Mouse (Mus musculus): ENCODE measurements at regions not wholly inside any gene's neighbourhood (a gene's known extent, or its start where the extent isn't known, plus 50 kb on each side); places are given as distances from the start of the nearest gene placed in this dataset.

- no peak for DNase-seq
These were observed 331.3 kb downstream of the Adgrl2 start for GRCm38 (mm10) chr3:148659024-148659423.

DNA sequence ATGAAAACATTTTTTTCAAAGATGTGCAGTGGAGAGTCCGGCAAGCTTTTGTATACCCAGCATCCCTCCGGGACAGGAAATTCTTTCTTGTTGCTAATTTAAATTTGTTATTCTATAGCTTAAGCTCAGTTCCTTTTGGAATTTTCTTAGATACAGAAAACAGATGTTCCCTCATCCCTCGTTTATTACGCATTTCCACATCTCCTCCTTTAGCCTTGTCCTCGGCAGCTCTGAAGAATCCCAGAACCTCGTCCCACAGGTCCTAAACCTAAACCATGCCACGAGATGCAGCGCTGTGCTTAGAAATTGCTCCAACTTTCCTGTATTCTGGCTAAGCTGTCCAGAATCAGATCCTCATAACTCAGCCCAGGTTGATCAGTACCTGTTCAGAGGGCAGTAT lies 332.0 kb downstream of the Adgrl2 start:
- DNase-seq, result no peak

- no peak for DNase-seq
These were observed 334.2 kb downstream of the Adgrl2 start for GRCm38 (mm10) chr3:148656187-148656586.

DNA sequence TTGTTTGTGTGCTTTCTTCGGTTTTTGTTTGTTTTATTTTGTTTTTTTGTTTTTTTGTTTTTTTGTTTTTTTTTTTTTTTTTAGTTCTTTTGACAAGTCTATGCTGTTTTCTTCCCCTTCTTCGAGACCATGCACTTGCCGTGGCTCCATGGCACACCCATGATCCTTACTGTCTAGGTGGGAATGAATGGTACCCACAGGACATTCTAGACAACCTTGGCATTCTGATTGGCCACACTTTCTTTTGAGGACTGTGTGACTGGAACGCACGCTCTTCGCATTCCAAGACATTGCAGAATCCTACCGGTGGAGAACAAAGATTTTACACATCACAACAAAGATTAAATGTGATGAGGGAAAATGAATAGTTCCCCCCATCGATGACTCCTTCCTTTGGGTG lies 340.1 kb downstream of the Adgrl2 start:
- DNase-seq, result no peak

DNA sequence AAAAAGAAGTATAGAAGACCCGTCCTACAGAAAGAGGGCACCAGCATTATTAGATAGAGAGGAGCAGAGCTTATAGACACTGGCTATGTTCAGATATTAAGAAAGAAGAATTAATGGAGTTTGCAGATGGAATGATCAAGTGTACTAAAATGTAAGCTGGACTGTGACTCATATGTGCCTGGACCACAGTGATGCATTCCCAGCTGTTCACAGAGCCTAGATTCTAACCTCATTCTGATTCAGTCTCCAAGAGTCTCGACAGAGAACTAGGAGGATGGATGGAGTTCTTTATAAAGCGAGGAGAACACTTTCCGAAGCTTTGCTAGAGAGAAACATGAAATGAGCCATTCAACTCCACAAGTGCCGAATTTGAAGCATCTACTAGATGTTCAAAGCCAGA lies 345.4 kb downstream of the Adgrl2 start:
- DNase-seq, result no peak

GRCm38 (mm10) chr3:148641581-148641980 lies 348.8 kb downstream of the Adgrl2 start:
- DNase-seq, result no peak

- DNase-seq, result peak; percentile 32
These were observed 349.7 kb downstream of the Adgrl2 start for GRCm38 (mm10) chr3:148640680-148641101.

- peak; percentile 46 for DNase-seq
These were observed 355.3 kb downstream of the Adgrl2 start for GRCm38 (mm10) chr3:148635101-148635500.

- DNase-seq, result no peak
These were observed 356.0 kb downstream of the Adgrl2 start for GRCm38 (mm10) chr3:148634352-148634751.

GRCm38 (mm10) chr3:148633291-148633690 lies 357.1 kb downstream of the Adgrl2 start:
- DNase-seq, result no peak

DNA sequence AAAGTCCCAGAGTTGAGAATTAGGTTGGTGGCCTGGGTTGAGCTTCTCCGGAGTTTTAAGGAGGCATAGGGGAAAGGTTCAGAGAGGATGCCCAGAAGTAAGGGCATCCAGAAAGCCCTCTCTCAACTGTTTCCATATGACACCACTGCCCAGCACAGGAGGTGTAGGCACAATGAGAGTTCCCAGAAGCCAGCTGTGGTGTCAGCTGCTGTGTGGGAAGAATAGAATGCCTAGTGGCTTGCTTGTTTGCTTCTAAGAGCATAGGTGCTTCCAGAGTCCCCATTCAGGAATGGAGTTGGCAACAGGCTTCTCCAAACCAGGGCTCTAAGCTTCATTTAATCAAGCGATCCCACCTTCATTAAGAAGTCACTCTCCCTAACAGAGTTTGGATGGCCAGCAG lies 357.9 kb downstream of the Adgrl2 start:
- no peak for DNase-seq

DNA sequence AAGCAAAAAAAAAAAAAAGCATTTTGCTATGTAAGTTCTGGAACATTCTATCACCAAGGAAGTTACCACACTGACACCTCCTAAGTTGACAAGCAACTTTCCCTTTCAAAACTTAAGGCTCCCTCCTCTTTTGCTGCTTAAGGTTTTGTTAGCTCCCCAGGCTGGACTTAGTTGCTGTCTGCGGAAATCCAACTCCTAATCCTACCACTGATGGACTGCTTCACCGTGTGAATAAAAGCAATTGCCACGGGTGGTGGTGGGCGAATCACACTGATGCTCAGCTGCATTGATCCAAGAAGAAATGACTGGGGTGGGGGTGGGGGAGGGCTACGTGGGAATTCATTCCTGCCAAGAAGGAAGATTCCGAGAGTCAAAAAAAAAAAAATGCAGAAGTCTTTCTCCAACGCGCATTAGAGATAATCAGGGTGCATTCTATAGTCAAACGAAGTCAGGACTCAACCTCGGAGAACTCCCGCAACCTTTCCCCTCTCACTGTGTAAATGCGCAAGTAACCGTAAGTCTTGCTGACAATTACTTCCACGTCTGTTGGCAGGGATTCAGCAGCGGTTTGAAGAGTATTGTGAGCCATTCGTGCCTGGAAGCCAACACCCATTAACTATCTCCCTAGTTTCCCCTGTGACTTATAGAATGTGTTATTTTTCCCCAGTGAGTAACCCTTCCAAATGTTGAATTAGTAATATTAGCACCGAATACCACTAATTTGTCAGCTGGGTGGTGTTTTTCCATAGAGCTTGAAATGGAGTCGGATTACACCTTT lies 358.8 kb downstream of the Adgrl2 start:
- DNase-seq, result no peak

- peak; percentile 27 for DNase-seq
These were observed 359.5 kb downstream of the Adgrl2 start for GRCm38 (mm10) chr3:148630865-148631264.

DNA sequence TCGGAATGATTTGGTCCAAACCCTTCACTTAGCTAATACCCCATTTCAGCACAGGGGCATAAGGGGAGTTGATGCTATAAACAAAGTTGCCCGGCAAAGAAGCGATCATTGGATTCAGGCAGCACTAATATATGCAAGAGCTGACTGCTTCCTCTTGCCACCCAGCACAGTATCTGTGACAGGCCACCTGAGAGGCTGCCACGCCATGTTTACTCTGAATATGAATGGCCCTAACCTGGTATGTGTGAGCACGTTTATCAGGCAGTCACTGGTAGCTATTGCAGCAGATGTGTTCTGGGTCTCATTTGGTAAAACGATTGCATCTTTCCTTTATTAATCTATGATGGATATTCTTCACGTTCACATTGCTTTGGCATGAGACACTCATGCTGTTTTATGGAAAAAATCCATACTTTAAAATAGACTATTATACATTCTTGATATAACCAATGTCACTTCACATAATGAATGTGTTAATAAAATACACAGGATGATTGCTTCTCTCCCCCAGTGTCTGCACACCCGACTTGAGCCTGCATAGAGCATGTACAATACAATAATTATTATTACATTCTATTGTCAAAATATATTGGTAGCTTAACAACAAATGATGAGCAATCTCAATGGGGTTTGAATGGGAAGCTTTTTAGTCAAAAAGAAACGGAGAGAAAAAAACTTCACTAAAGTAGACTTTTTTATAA lies 375.2 kb downstream of the Adgrl2 start:
- DNase-seq, result no peak

- DNase-seq, result no peak
These were observed 376.9 kb downstream of the Adgrl2 start for GRCm38 (mm10) chr3:148613443-148613842.

DNA sequence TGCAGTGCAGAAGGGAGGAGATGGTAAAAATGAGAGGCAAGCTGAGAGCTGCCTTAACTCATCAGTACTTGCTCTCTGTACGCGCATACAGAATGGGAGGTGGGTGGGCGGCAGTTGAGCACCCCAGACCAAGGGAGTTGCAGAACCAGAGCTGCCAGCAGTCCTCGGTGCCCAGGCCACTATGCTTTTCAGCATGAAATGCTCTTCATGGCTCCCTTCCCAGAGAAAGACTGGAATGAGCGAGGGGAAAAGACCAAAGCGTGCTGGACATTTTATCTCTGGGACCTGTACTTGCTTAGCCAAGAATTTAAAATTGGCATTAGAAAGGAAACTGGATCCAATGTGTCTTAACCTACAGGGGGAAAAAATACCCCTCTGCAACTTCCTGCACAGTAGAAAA lies 387.1 kb downstream of the Adgrl2 start:
- DNase-seq, result peak; percentile 7

GRCm38 (mm10) chr3:148602730-148603255 lies 387.6 kb downstream of the Adgrl2 start:
- DNase-seq, result no peak

DNA sequence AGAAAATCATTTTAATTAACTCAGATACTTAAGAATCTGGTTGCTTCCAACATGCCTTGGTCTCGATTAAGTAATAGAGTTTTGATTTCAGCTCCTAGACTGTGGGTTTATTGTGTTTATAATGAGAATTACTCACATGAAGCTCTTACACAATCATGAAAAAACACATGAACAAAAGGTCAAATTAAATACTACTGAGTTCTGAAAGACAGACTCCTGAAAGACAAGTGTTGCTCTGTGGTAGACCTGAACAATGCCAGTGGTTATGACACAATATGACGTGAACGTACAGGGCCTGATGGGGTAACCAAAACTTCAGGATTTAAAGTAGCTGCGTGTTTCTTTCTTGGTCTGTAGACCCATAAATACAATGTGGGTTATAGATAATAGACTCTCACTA lies 394.8 kb downstream of the Adgrl2 start:
- no peak for DNase-seq

- DNase-seq, result no peak
These were observed 400.8 kb downstream of the Adgrl2 start for GRCm38 (mm10) chr3:148589556-148589955.

- no peak for DNase-seq
These were observed 414.6 kb downstream of the Adgrl2 start for GRCm38 (mm10) chr3:148575735-148576134.

- DNase-seq, result no peak
These were observed 417.9 kb downstream of the Adgrl2 start for GRCm38 (mm10) chr3:148572493-148572892.

DNA sequence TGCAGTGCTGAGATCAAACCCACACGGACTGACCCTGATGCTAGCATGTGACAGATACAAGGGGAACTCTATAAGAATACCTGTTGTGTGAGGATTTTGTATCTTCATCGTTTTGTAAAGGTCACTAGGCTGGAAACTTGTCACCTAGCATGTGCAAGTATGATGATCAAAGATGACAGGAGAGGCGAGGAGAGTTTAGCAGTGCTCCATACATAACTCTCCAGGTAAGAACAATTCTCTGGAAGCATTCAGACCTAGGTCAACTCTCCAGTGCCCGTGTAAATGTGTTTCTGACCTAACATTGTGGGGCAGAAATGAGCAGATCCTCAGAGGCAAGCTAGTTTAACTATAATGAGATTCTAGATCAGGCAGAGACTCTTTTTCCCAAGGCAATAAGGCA lies 425.6 kb downstream of the Adgrl2 start:
- DNase-seq, result no peak

- no peak for DNase-seq
These were observed 429.1 kb downstream of the Adgrl2 start for GRCm38 (mm10) chr3:148561211-148561610.

Measured in gastrocnemius, postnatal 10 days (tissue).